Mouse (Mus musculus): ENCODE results near the gene Rnf227.

DNA sequence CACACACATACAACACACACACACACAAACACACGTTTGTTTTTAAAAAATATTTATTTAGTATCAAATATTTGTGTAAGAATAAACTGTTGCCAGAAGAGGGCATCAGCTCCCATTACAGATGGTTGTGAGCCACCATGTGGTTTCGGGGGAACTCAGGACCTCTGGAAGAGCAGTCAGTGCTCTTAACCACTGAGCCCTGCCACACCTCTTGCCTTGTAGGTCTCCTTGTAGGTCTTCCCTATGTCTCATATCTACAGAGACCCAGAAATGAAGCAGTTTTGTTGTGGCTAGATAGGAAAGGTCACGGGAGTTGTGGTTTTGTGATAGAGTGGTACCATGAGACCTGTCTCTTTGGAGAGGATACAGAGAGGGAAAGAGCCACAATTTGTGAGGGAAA is 6.3 kb upstream of the Rnf227 start:
- no peak for TF ChIP-seq POLR2A (IDR thresholded peaks at IDR 0.05; ENCODE audit: low read depth, low read length)
- peak; percentile 29; the same call in 1 of the 2 replicates for TF ChIP-seq CTCF (conservative IDR thresholded peaks at IDR 0.05; ENCODE audit: insufficient read depth, insufficient read length, low read depth, low read length)
